Mouse (Mus musculus) brain, embryonic 14.5 days (tissue): ENCODE measurements at regions not wholly inside any gene's neighbourhood (a gene's known extent, or its start where the extent isn't known, plus 50 kb on each side); places are given as distances from the start of the nearest gene placed in this dataset.

Experiments
- CTCF ChIP-seq: fragments of 200-500 bp; IDR thresholded peaks from 2 replicates; pipeline ENCODE4 v1.5.1; 2012; ENCODE audit warnings: inconsistent platforms, mild to moderate bottlenecking, moderate library complexity, borderline replicate concordance; ENCODE audit not compliant: insufficient read depth, insufficient read length; ENCODE audit errors: extremely low read depth
- POLR2A ChIP-seq: fragments of 200-500 bp; IDR thresholded peaks from 2 replicates; pipeline ENCODE4 v1.6.1; 2012; ENCODE audit warnings: mild to moderate bottlenecking, inconsistent platforms, borderline replicate concordance; ENCODE audit not compliant: poor library complexity, insufficient read depth, insufficient read length, severe bottlenecking; ENCODE audit errors: extremely low read depth

- TF ChIP-seq CTCF (no peak), POLR2A (no peak)
Observed at GRCm38 (mm10) chr8:103445378-103445777, 656.0 kb upstream of the Cdh5 start.
